Mouse (Mus musculus): Measurements from ENCODE around the gene Sycp3. TPM values are rescaled to one million over a fixed set of nuclear protein-coding genes. Genes with fewer than 3 reads are reported as not detected.
"Not testable (repeated sequence)": the region's sequence is repeated elsewhere in the genome, so short reads cannot be mapped to it uniquely, and the experiment has no call there.

Gene Sycp3
- polyA plus RNA-seq, 1 experiment, result 0.44 TPM

DNA sequence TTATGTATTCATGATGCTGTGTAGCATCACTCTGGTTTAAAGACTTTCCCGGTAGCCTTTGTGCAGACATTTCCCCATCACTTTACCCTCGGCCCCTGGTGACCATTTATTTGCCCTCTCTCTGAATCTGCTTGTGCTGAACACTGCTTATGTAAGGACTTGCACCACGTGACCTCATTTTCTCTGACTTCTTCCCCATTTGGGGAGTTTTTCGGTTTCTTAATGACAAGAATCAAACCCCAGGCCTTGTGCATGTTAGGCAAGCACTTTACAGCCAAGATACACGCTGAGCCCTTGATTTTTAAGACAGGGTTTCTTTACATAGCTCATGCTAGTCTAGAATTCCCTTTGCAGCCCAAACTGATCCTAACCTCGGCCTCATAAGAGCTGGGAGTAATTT, 18.1 kb upstream of the Sycp3 start:
- Histone ChIP-seq H3K4me3 (ENCODE audit: insufficient read depth, low read length) (no peak overlapping the region), H3K4me1 (ENCODE audit: control insufficient read depth, insufficient read depth, low read length) (no peaks in the 10 kb centered on the region), H3K27ac (ENCODE audit: insufficient read depth, low read length) (no peak overlapping the region)
- TF ChIP-seq CTCF (IDR thresholded peaks at IDR 0.05; ENCODE audit: extremely low read depth, insufficient read depth, low read length) (no peak), POLR2A (IDR thresholded peaks at IDR 0.05; ENCODE audit: extremely low read depth, insufficient read depth, low read length) (no peak)

DNA sequence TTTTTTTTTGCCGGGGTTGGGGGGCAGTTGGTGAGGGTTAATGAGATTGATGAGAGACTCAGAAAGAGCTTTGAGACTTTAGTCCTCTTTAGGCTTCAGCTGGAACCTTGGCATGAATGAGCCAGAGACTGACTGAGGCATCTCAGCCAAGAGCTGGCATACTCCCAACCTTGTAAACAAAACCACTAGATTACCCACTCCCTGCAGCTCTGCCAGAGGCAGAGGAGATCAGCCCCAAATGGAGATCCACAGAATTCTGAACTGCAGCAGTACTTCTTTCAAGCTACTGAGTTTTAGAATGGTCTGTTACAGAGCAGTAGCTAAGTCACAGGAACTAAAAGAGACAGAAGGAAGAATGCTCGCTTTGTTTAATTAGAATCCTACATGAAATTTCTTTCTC, 8.1 kb upstream of the Sycp3 start:
- no peaks in the 10 kb centered on the region for H3K4me1 ChIP-seq (ENCODE audit: control insufficient read depth, insufficient read depth, low read length)
- no peak overlapping the region for H3K4me3 ChIP-seq (ENCODE audit: insufficient read depth, low read length)
- no peak for TF ChIP-seq POLR2A (IDR thresholded peaks at IDR 0.05; ENCODE audit: extremely low read depth, insufficient read depth, low read length)
- TF ChIP-seq CTCF (IDR thresholded peaks at IDR 0.05; ENCODE audit: extremely low read depth, insufficient read depth, low read length), result no peak
- no peak overlapping the region for H3K27ac ChIP-seq (ENCODE audit: insufficient read depth, low read length)

DNA sequence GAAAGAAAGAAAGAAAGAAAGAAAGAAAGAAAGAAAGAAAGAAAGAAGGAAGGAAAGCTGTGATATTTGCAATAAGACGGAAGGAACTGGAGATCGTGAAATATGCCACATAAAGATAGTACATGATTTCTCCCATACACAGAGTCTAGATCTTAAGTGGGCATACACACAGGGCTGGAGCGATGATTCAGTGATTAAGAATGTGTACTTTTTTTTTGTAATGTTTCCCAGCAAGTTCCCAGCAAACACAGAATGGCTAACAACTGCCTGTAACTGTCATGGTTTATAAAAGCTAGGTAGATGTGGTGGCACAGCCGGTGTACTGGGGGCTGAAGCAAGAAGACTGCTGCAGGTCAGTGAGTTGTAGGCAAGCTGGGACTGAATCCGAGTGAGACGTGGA, 7.4 kb upstream of the Sycp3 start:
- TF ChIP-seq POLR2A (IDR thresholded peaks at IDR 0.05; ENCODE audit: extremely low read depth, insufficient read depth, low read length) (no peak), CTCF (IDR thresholded peaks at IDR 0.05; ENCODE audit: extremely low read depth, insufficient read depth, low read length) (no peak)
- Histone ChIP-seq H3K27ac (ENCODE audit: insufficient read depth, low read length) (no peak overlapping the region), H3K4me1 (ENCODE audit: control insufficient read depth, insufficient read depth, low read length) (no peaks in the 10 kb centered on the region), H3K4me3 (ENCODE audit: insufficient read depth, low read length) (no peak overlapping the region)

DNA sequence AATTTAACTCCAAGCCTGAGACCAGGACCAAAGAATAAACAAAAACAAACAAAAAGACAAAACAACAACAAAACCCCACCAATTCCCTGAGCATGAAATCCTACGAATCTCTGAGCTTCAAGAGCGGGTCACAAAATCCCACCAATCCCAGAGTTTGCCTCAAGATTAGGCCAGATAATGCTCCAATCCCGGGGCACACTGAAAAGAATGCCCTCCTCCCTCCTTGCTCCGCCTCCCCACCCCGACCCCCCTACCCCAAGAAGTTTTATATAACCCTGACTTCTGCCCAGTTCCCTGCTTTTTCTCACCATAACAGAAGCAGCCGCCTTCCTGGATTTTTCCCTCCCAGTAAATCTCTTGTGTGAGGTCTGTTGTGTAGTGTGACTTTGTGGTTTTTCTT, 1.6 kb upstream of the Sycp3 start:
- Histone ChIP-seq H3K4me1 (ENCODE audit: control insufficient read depth, insufficient read depth, low read length) (no peaks in the 10 kb centered on the region), H3K4me3 (ENCODE audit: insufficient read depth, low read length) (no peak overlapping the region), H3K27ac (ENCODE audit: insufficient read depth, low read length) (no peak overlapping the region)
- no peak for TF ChIP-seq CTCF (IDR thresholded peaks at IDR 0.05; ENCODE audit: extremely low read depth, insufficient read depth, low read length)
- TF ChIP-seq POLR2A (IDR thresholded peaks at IDR 0.05; ENCODE audit: extremely low read depth, insufficient read depth, low read length), result no peak

DNA sequence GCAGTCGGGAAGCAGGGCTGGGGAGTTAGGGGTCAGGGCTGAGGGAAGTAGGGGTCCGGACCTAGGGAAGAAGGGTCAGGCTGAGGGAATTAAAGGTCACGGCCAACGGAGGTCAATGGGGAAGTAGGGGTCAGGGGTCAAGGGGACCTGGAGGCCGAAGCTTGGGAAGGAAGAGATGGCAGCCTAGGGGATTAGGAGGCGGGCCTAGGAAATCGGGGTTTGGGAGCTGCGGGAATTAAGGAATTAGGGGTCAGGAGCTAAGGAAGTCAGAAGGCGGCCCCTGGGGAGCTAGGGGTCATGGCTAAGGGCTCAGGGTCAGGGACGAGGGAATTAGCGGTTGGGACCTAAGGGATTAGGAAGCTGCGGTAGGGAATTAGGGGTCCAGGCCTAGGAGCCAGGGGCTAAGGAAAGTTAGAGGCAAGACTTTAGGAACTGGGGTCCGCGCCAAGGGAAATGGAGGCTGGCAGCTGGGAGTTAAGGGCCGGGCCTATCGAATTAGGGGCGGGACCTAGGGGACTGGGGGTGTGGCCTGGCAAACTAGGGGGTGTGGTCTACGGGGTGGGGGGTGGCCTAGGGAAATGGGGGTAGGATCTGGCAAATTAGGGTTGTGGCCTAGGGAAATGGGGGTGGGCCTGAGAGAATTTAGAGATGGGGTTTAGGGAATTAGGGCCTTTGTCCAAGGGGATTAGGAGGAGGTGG, 902 bp downstream of the Sycp3 start:
- H3K4me1 ChIP-seq (ENCODE audit: control insufficient read depth, insufficient read depth, low read length), result no peaks in the 10 kb centered on the region
- no peak for TF ChIP-seq POLR2A (IDR thresholded peaks at IDR 0.05; ENCODE audit: extremely low read depth, insufficient read depth, low read length)
- TF ChIP-seq CTCF (IDR thresholded peaks at IDR 0.05; ENCODE audit: extremely low read depth, insufficient read depth, low read length), result no peak
- no peak overlapping the region for H3K27ac ChIP-seq (ENCODE audit: insufficient read depth, low read length)
- no peak overlapping the region for H3K4me3 ChIP-seq (ENCODE audit: insufficient read depth, low read length)

DNA sequence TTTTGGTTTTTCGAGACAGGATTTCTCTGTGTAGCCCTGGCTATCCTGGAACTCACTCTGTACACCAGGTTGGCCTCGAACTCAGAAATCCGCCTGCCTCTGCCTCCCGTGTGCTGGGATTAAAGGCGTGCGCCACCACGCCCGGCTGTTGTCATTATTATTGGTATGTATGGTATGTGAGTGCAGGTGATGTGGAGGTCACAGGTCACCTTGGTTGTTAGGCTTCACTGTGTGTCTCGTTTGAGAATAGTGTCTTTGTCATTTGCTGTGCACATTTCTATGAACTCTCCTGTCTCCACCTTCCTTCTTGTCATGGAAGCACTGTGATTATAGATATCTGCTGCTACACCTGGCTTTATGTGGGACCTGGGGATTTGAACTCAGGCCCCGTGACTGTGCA, 23.5 kb downstream of the Sycp3 start:
- not testable (repeated sequence) for H3K27ac ChIP-seq (ENCODE audit: insufficient read depth, low read length); H3K4me1 ChIP-seq (ENCODE audit: control insufficient read depth, insufficient read depth, low read length); H3K4me3 ChIP-seq (ENCODE audit: insufficient read depth, low read length)

DNA sequence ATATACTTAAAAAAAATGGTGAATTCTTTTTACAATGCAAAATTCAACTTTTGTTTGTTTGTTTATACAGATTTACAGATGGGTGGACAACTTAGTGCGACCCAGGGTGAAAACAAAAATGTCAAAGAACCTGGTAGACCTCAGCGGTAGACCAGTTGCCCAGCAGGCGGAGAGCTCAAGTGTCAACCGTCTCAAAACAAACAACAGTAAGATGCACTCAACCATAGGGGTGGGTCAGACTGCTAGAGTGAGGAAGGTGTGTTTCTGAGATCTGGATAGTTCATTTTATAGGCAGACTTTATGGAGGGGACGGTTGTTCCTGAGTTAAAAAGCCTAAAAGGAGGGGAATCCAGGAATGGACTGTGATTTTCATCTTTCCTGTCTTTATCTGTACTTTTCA, 29.3 kb downstream of the Sycp3 start:
- Histone ChIP-seq H3K4me3 (ENCODE audit: insufficient read depth, low read length) (no peak overlapping the region), H3K4me1 (ENCODE audit: control insufficient read depth, insufficient read depth, low read length) (peaks cover 1% of the 10 kb centered on the region), H3K27ac (ENCODE audit: insufficient read depth, low read length) (no peak overlapping the region)
- TF ChIP-seq CTCF (IDR thresholded peaks at IDR 0.05; ENCODE audit: extremely low read depth, insufficient read depth, low read length) (no peak), POLR2A (IDR thresholded peaks at IDR 0.05; ENCODE audit: extremely low read depth, insufficient read depth, low read length) (no peak)

DNA sequence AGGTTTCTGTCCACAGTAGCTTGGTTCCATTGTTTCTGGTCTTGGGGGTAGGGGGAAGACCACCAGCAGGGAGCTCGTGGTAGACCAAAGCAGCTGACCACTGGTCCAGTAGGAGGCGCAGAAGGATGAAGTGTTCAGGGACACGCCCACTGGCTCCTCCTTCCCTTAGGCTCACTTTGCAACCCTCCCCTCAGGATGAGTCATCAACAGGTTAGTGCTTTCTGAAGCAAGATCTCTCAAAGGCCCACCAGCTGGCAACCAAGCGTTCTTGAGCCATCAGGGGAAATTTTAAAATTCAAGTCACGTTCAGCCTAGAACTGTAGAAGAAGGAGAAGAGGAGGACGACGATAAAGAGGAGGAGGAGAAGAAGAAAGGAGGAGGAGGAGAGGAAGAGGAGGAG, 32.3 kb downstream of the Sycp3 start:
- H3K27ac ChIP-seq (ENCODE audit: insufficient read depth, low read length), result no peak overlapping the region
- H3K4me3 ChIP-seq (ENCODE audit: insufficient read depth, low read length), result no peak overlapping the region
- TF ChIP-seq CTCF (IDR thresholded peaks at IDR 0.05; ENCODE audit: extremely low read depth, insufficient read depth, low read length), result no peak
- no peak for TF ChIP-seq POLR2A (IDR thresholded peaks at IDR 0.05; ENCODE audit: extremely low read depth, insufficient read depth, low read length)
- peaks cover 8% of the 10 kb centered on the region for H3K4me1 ChIP-seq (ENCODE audit: control insufficient read depth, insufficient read depth, low read length)

DNA sequence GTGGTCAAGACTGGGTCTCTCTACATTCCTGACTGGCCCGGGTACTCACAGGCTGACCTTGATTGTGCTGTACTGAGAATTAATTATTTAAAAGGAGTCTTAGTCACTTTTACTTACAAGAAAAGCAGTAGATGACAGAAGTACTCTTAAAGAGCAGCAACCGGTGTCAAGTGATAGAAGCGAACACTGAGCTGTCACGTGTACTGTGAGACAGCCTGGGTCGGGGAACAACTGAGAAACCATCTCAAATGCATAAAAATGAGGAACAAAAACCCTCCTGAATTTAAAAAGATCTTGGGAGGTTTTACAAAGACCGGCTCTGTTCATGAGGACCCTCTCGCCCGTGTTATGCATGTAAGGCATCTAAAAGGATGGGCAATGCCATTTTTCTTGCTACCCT, 33.3 kb downstream of the Sycp3 start:
- TF ChIP-seq CTCF (IDR thresholded peaks at IDR 0.05; ENCODE audit: extremely low read depth, insufficient read depth, low read length) (no peak), POLR2A (IDR thresholded peaks at IDR 0.05; ENCODE audit: extremely low read depth, insufficient read depth, low read length) (no peak)
- no peak overlapping the region for H3K27ac ChIP-seq (ENCODE audit: insufficient read depth, low read length)
- peaks cover 8% of the 10 kb centered on the region for H3K4me1 ChIP-seq (ENCODE audit: control insufficient read depth, insufficient read depth, low read length)

DNA sequence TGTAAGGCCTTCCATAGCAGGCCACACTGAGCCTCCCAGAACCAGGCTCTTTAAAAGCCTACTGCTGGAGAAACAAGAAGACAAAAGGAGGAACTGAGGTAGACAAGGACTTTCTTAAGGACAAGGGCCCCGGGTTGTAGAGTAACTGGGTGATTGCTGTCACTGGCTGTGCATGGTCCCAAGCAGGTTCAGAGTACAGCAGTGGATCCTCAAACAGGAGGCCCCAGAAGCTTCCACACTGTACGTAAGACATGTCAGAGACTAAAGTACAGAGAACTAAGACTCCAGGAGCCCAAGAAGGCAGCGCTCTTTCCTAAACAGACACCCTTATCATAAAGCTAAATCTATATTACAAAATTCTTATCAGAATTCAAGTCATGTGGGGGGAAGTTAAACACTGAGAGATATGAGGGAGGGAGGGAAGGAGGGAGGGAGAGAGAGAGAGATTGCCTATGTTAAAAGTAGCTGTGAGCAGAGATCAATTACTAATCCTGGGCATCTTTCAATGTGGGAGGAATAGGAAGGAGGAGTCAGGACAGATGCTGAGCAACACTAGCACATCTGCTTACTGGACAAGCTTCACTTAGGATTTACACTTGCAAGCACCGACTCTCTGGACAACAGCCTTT, 35.7 kb downstream of the Sycp3 start:
- Histone ChIP-seq H3K4me1 (ENCODE audit: control insufficient read depth, insufficient read depth, low read length) (peaks cover 8% of the 10 kb centered on the region), H3K27ac (ENCODE audit: insufficient read depth, low read length) (no peak overlapping the region), H3K4me3 (ENCODE audit: insufficient read depth, low read length) (no peak overlapping the region)
- TF ChIP-seq POLR2A (IDR thresholded peaks at IDR 0.05; ENCODE audit: extremely low read depth, insufficient read depth, low read length) (no peak), CTCF (IDR thresholded peaks at IDR 0.05; ENCODE audit: extremely low read depth, insufficient read depth, low read length) (no peak)

More for the DNA sequence above, 33.3 kb downstream of the Sycp3 start:
- H3K4me3 ChIP-seq (ENCODE audit: insufficient read depth, low read length), result no peak overlapping the region
